Mouse (Mus musculus): ENCODE results near the gene Grifin. TPM values are rescaled to one million over a fixed set of nuclear protein-coding genes. Genes with fewer than 3 reads are reported as not detected.

Grifin gene
- polyA plus RNA-seq, 1 experiment from 2014 or later, result 0.43 TPM

GRCm38 (mm10) chr5:140579221-140579620 lies 14.3 kb upstream of the Grifin start:
- Histone ChIP-seq H3K36me3 (ENCODE audit: control insufficient read depth, insufficient read depth, low read length) (no peaks in the 10 kb centered on the region), H3K27me3 (ENCODE audit: control insufficient read depth, insufficient read depth, low read depth, low read length) (no peaks in the 10 kb centered on the region), H3K9me3 (replicated peaks; ENCODE audit: control insufficient read depth, low read length, poor library complexity, severe bottlenecking) (no peaks in the 10 kb centered on the region), H3K27ac (ENCODE audit: low read length) (no peak overlapping the region), H3K4me3 (ENCODE audit: low read depth, low read length) (no peak overlapping the region), H3K4me2 (ENCODE audit: low read length) (no peak overlapping the region), H3K9ac (ENCODE audit: low read depth, low read length) (no peak overlapping the region), H3K4me1 (ENCODE audit: control insufficient read depth, insufficient read depth, low read length) (peaks cover 15% of the 10 kb centered on the region)
- ATAC-seq, result 0 out of 2 replicates have a peak, but pooled peaks have one; percentile 23
- WGBS, result 18% methylated on average over 9 of the region's 9 CpGs

- Histone ChIP-seq H3K36me3 (ENCODE audit: control insufficient read depth, insufficient read depth, low read length) (no peaks in the 10 kb centered on the region), H3K27ac (ENCODE audit: low read length) (no peak overlapping the region), H3K4me1 (ENCODE audit: control insufficient read depth, insufficient read depth, low read length) (peaks cover 5% of the 10 kb centered on the region; the same call in 1 of the 2 replicates), H3K9me3 (replicated peaks; ENCODE audit: control insufficient read depth, low read length, poor library complexity, severe bottlenecking) (no peaks in the 10 kb centered on the region), H3K4me3 (ENCODE audit: low read depth, low read length) (no peak overlapping the region), H3K27me3 (ENCODE audit: control insufficient read depth, insufficient read depth, low read depth, low read length) (no peaks in the 10 kb centered on the region), H3K9ac (ENCODE audit: low read depth, low read length) (no peak overlapping the region), H3K4me2 (ENCODE audit: low read length) (no peak overlapping the region)
- whole genome bisulfite sequencing, result 73% methylated on average over 5 of the region's 5 CpGs
- no peak for ATAC-seq
Measured at GRCm38 (mm10) chr5:140575381-140575866, 10.6 kb upstream of the Grifin start.

GRCm38 (mm10) chr5:140572611-140573010 lies 7.7 kb upstream of the Grifin start:
- ATAC-seq, result no peak
- H3K27ac ChIP-seq (ENCODE audit: low read length), result no peak overlapping the region
- H3K9me3 ChIP-seq (replicated peaks; ENCODE audit: control insufficient read depth, low read length, poor library complexity, severe bottlenecking), result no peaks in the 10 kb centered on the region
- H3K9ac ChIP-seq (ENCODE audit: low read depth, low read length), result no peak overlapping the region
- no peaks in the 10 kb centered on the region for H3K36me3 ChIP-seq (ENCODE audit: control insufficient read depth, insufficient read depth, low read length)
- H3K4me1 ChIP-seq (ENCODE audit: control insufficient read depth, insufficient read depth, low read length), result no peaks in the 10 kb centered on the region
- H3K27me3 ChIP-seq (ENCODE audit: control insufficient read depth, insufficient read depth, low read depth, low read length), result no peaks in the 10 kb centered on the region
- WGBS, result 78% methylated on average over 6 of the region's 6 CpGs
- no peak overlapping the region for H3K4me3 ChIP-seq (ENCODE audit: low read depth, low read length)
- H3K4me2 ChIP-seq (ENCODE audit: low read length), result no peak overlapping the region

GRCm38 (mm10) chr5:140571673-140572072 lies 6.8 kb upstream of the Grifin start:
- 56% methylated on average over 10 of the region's 10 CpGs for WGBS
- Histone ChIP-seq H3K36me3 (ENCODE audit: control insufficient read depth, insufficient read depth, low read length) (no peaks in the 10 kb centered on the region), H3K9me3 (replicated peaks; ENCODE audit: control insufficient read depth, low read length, poor library complexity, severe bottlenecking) (no peaks in the 10 kb centered on the region)

DNA sequence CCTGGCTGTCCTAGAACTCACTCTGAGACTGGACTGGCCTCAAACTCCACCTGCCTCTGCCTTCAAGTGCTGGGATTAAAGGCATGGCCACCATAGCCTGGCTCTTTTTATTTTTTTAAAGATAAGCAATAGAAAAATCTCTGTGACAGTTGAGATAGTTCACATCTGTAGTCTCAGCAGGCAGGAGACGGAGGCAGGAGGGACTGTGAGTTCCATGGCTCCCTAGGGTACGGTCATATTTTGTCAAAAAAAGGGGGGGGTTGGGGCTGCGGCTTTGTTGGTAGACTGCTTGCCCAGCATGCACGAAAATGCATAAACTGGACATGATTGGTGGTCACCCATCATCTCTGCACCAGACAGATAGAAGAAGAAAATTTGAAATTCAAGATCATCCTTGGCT lies 6.3 kb upstream of the Grifin start:
- no peak for ATAC-seq
- WGBS, result 57% methylated on average over 4 of the region's 4 CpGs

More at GRCm38 (mm10) chr5:140571673-140572072, 6.8 kb upstream of the Grifin start:
- no peaks in the 10 kb centered on the region; the same call in 1 of the 2 replicates for H3K4me1 ChIP-seq (ENCODE audit: control insufficient read depth, insufficient read depth, low read length)
- no peak overlapping the region for H3K27ac ChIP-seq (ENCODE audit: low read length)
- no peak overlapping the region for H3K4me2 ChIP-seq (ENCODE audit: low read length)
- H3K27me3 ChIP-seq (ENCODE audit: control insufficient read depth, insufficient read depth, low read depth, low read length), result no peaks in the 10 kb centered on the region
- no peak overlapping the region for H3K9ac ChIP-seq (ENCODE audit: low read depth, low read length)
- no peak overlapping the region for H3K4me3 ChIP-seq (ENCODE audit: low read depth, low read length)
- no peak for ATAC-seq

GRCm38 (mm10) chr5:140570223-140570870 lies 5.5 kb upstream of the Grifin start:
- no peak for ATAC-seq
- Histone ChIP-seq H3K27me3 (ENCODE audit: control insufficient read depth, insufficient read depth, low read depth, low read length) (no peaks in the 10 kb centered on the region), H3K4me2 (ENCODE audit: low read length) (no peak overlapping the region), H3K36me3 (ENCODE audit: control insufficient read depth, insufficient read depth, low read length) (no peaks in the 10 kb centered on the region), H3K4me1 (ENCODE audit: control insufficient read depth, insufficient read depth, low read length) (no peaks in the 10 kb centered on the region; the same call in 1 of the 2 replicates), H3K9ac (ENCODE audit: low read depth, low read length) (no peak overlapping the region), H3K9me3 (replicated peaks; ENCODE audit: control insufficient read depth, low read length, poor library complexity, severe bottlenecking) (no peaks in the 10 kb centered on the region), H3K4me3 (ENCODE audit: low read depth, low read length) (no peak overlapping the region), H3K27ac (ENCODE audit: low read length) (no peak overlapping the region)
- WGBS, result 80% methylated on average over 13 of the region's 13 CpGs

More for the DNA sequence above, 6.3 kb upstream of the Grifin start:
- no peaks in the 10 kb centered on the region for H3K9me3 ChIP-seq (replicated peaks; ENCODE audit: control insufficient read depth, low read length, poor library complexity, severe bottlenecking)
- H3K36me3 ChIP-seq (ENCODE audit: control insufficient read depth, insufficient read depth, low read length), result no peaks in the 10 kb centered on the region
- no peak overlapping the region for H3K9ac ChIP-seq (ENCODE audit: low read depth, low read length)
- H3K27ac ChIP-seq (ENCODE audit: low read length), result no peak overlapping the region
- H3K4me3 ChIP-seq (ENCODE audit: low read depth, low read length), result no peak overlapping the region
- no peaks in the 10 kb centered on the region for H3K27me3 ChIP-seq (ENCODE audit: control insufficient read depth, insufficient read depth, low read depth, low read length)
- no peak overlapping the region for H3K4me2 ChIP-seq (ENCODE audit: low read length)
- H3K4me1 ChIP-seq (ENCODE audit: control insufficient read depth, insufficient read depth, low read length), result no peaks in the 10 kb centered on the region; the same call in 1 of the 2 replicates

DNA sequence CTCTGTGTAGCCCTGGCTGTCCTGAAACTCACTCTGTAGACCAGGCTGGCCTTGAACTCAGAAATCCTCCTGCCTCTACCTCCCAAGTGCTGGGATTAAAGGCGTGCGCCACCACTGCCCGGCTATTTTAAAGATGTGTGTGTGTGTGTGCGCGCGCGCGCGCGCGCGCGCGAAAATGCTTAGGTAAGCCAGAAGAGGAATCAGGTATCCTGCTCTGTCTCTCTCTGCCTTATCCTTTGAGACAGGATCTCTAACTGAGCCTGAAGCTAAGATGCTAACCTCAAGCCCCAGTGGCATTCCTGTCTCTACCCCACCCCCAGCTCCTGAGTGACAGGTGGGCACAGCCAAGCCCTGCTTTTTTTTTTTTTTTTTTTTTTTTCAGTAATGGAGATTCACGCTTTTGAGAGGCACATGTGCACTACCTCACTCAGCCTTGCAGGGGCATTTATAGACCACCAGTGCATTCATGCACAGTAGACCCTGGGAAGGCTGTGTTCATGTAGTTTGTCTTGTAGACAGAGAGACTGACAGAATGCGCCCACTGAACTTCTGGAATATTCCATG lies 4.2 kb upstream of the Grifin start:
- ATAC-seq, result no peak
- 87% methylated on average over 16 of the region's 16 CpGs for WGBS
- no peaks in the 10 kb centered on the region; the same call in 1 of the 2 replicates for H3K4me1 ChIP-seq (ENCODE audit: control insufficient read depth, insufficient read depth, low read length)
- H3K36me3 ChIP-seq (ENCODE audit: control insufficient read depth, insufficient read depth, low read length), result no peaks in the 10 kb centered on the region
- H3K27ac ChIP-seq (ENCODE audit: low read length), result no peak overlapping the region
- H3K27me3 ChIP-seq (ENCODE audit: control insufficient read depth, insufficient read depth, low read depth, low read length), result no peaks in the 10 kb centered on the region
- no peak overlapping the region for H3K4me2 ChIP-seq (ENCODE audit: low read length)
- H3K9me3 ChIP-seq (replicated peaks; ENCODE audit: control insufficient read depth, low read length, poor library complexity, severe bottlenecking), result no peaks in the 10 kb centered on the region
- no peak overlapping the region for H3K4me3 ChIP-seq (ENCODE audit: low read depth, low read length)
- H3K9ac ChIP-seq (ENCODE audit: low read depth, low read length), result no peak overlapping the region

DNA sequence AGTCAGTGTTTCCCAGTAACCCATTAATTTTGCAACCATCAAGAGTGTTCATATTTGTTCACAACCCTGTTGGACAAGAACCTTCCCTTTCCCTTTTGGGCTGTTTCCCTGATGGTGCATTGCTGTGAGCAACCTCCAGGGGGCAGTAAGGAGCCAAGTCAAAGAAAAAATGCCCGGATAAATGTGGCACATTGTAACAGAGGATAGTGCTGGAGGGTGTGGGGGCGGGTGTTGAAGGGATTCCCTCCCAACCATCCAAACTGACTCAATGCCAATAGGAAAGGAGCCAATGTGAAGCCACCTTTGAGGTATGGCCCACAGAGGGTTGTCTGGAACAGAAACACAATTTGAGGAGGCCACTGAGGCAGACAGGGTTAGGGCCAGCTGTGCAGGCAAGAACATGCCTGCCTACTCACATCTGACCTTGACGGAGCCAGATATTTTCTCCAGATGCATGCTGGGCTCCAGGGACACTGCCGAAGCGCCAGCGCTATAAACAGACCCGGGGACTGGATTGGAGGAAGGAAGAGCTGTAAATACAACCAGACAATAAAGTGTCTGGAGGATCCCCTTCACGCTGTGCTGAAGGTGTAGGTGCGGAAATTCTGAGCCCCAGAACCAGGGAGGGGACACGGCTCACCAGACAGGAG lies 3.6 kb upstream of the Grifin start:
- Histone ChIP-seq H3K27me3 (ENCODE audit: control insufficient read depth, insufficient read depth, low read depth, low read length) (no peaks in the 10 kb centered on the region), H3K4me1 (ENCODE audit: control insufficient read depth, insufficient read depth, low read length) (no peaks in the 10 kb centered on the region; the same call in 1 of the 2 replicates), H3K36me3 (ENCODE audit: control insufficient read depth, insufficient read depth, low read length) (no peaks in the 10 kb centered on the region), H3K4me3 (ENCODE audit: low read depth, low read length) (no peak overlapping the region), H3K4me2 (ENCODE audit: low read length) (no peak overlapping the region), H3K27ac (ENCODE audit: low read length) (no peak overlapping the region), H3K9me3 (replicated peaks; ENCODE audit: control insufficient read depth, low read length, poor library complexity, severe bottlenecking) (no peaks in the 10 kb centered on the region), H3K9ac (ENCODE audit: low read depth, low read length) (no peak overlapping the region)
- 50% methylated on average over 10 of the region's 10 CpGs for WGBS
- ATAC-seq, result no peak

DNA sequence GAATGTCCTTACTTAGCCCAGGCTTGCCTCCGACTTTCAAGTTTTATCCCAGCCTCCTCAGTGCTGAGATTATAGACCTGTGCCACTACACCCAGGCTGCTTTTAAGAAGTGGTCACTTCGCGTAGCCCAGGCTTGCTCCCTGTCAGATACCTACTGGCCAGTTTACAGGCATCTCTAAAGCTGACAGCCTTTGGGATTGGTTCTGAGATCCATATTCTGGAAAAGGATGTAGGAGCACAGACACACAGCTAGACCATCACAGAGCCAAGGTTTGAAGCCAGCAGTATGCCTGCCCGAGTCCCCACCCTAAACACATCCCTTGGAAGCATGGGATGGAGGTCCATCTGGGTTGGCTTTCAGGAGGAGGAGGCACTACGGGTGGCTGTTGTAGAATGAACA lies 2.9 kb upstream of the Grifin start:
- 90% methylated on average over 5 of the region's 5 CpGs for WGBS
- Histone ChIP-seq H3K4me3 (ENCODE audit: low read depth, low read length) (no peak overlapping the region), H3K27me3 (ENCODE audit: control insufficient read depth, insufficient read depth, low read depth, low read length) (no peaks in the 10 kb centered on the region), H3K4me1 (ENCODE audit: control insufficient read depth, insufficient read depth, low read length) (no peaks in the 10 kb centered on the region; the same call in 1 of the 2 replicates), H3K36me3 (ENCODE audit: control insufficient read depth, insufficient read depth, low read length) (no peaks in the 10 kb centered on the region), H3K4me2 (ENCODE audit: low read length) (no peak overlapping the region), H3K9ac (ENCODE audit: low read depth, low read length) (no peak overlapping the region), H3K9me3 (replicated peaks; ENCODE audit: control insufficient read depth, low read length, poor library complexity, severe bottlenecking) (no peaks in the 10 kb centered on the region), H3K27ac (ENCODE audit: low read length) (no peak overlapping the region)
- ATAC-seq, result no peak
